19 mouse cellular contexts compared by ENCODE assay signal in the genomic region with DNA sequence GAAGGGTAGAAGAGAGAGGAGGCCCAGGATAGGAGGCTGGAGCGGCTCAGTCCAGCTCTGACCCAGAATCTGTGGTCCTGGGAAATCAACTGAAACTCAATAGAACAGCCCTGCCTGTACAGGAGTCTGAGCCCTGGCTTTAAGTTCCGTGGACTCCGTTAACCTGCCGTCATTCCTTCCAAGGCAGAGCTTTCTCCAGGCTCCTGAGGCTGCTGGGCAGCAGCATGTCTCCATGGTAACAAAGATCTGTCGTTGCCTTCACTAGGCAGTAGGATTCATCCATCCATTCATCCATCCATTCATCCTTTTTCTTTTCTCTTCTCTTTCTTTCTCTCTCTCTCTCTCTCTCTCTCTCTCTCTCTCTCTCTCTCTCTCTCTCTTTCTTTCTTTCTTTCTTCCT. TPM values are rescaled to one million over a fixed set of nuclear protein-coding genes. Genes with fewer than 3 reads are reported as not detected.
DNase-seq lines count a peak whose midpoint lies in the region; ATAC-seq and TF ChIP-seq lines count a peak whose summit lies in the region.
"Had no signal": no experiment of that assay in that cellular context is flagged by ENCODE, and none has a peak within 500 bp of the region (broad histone marks: within the 10 kb centered on the region; RNA-seq: fewer than 3 reads in every experiment).

No protein-coding gene starts in this region.

- H3K27me3 ChIP-seq in intestine, embryonic 15.5 days (replicated peaks), result no peaks in the 10 kb centered on the region; the same call in 1 of the 2 replicates
- H3K27me3 ChIP-seq in intestine, postnatal 0 days (replicated peaks; ENCODE audit: control insufficient read depth, insufficient read depth, low read length), result no peaks in the 10 kb centered on the region
- no peaks in the 10 kb centered on the region; the same call in 1 of the 2 replicates for H3K27me3 ChIP-seq in midbrain, embryonic 10.5 days (ENCODE audit: low read depth, poor library complexity, severe bottlenecking)

- no peak overlapping the region for H3K9ac ChIP-seq in intestine, embryonic 15.5 days
- H3K9ac ChIP-seq in intestine, postnatal 0 days (ENCODE audit: low read depth, low read length), result no peak overlapping the region
- H3K9ac ChIP-seq: heart, embryonic 13.5 days; kidney, embryonic 15.5 days had no signal

- H3K4me1 ChIP-seq in intestine, embryonic 15.5 days (replicated peaks), result peaks cover 4% of the 10 kb centered on the region; the same call in 1 of the 2 replicates
- H3K4me1 ChIP-seq in intestine, postnatal 0 days (replicated peaks; ENCODE audit: control insufficient read depth, insufficient read depth, low read length), result no peaks in the 10 kb centered on the region
- peaks cover 62% of the 10 kb centered on the region for H3K4me1 ChIP-seq in midbrain, embryonic 10.5 days
- H3K4me1 ChIP-seq: heart, embryonic 13.5 days; kidney, embryonic 15.5 days had no signal

- no peaks in the 10 kb centered on the region for H3K36me3 ChIP-seq in intestine, embryonic 15.5 days
- no peaks in the 10 kb centered on the region for H3K36me3 ChIP-seq in intestine, postnatal 0 days (ENCODE audit: control insufficient read depth, insufficient read depth)
- H3K36me3 ChIP-seq in midbrain, embryonic 10.5 days, result no peaks in the 10 kb centered on the region
- H3K36me3 ChIP-seq: heart, embryonic 13.5 days; kidney, embryonic 15.5 days had no signal

- no peak overlapping the region for H3K4me2 ChIP-seq in intestine, embryonic 15.5 days (replicated peaks)
- H3K4me2 ChIP-seq in intestine, postnatal 0 days (replicated peaks; ENCODE audit: low read depth), result no peak overlapping the region
- H3K4me2 ChIP-seq: heart, embryonic 13.5 days; kidney, embryonic 15.5 days had no signal

- peak; percentile 34 for DNase-seq in embryo, embryonic 11 days
- DNase-seq in embryo, embryonic 10.5 days (ENCODE audit: low spot score), result no peak
- DNase-seq in midbrain, embryonic 10.5 days (ENCODE audit: low spot score), result no peak
- no peak for DNase-seq in liver
- no peak for DNase-seq in adrenal gland, postnatal 10 days
- DNase-seq in frontal cortex, adult 2 months (ENCODE audit: extremely low spot score in 1 of 2, low spot score in 1 of 2), result no peak
- DNase-seq: adrenal gland, postnatal 14 days; cerebellum, adult 18-20 months; cerebellum, postnatal 25 days; gastrocnemius, postnatal 10 days; thymus, postnatal 36 days had no signal

- peak; percentile 26; the same call in 1 of the 2 replicates for ATAC-seq in intestine, embryonic 15.5 days
- no peak for ATAC-seq in intestine, postnatal 0 days
- ATAC-seq: activated CD4-positive, CD25-positive, alpha-beta regulatory T cell, adult 4 months; inflammation-experienced regulatory T-cells, adult 6 months; lung, postnatal 0 days; Patski had no signal

- H3K4me3 ChIP-seq in intestine, embryonic 15.5 days (replicated peaks), result no peak overlapping the region
- no peak overlapping the region for H3K4me3 ChIP-seq in intestine, postnatal 0 days (ENCODE audit: low read depth, low read length)
- H3K4me3 ChIP-seq in midbrain, embryonic 10.5 days, result no peak overlapping the region
- H3K4me3 ChIP-seq: heart, embryonic 13.5 days; kidney, embryonic 15.5 days had no signal

- no peak for TF ChIP-seq CTCF in intestine, postnatal 0 days (IDR thresholded peaks at IDR 0.05; ENCODE audit: low read depth)

- no peaks in the 10 kb centered on the region for H3K9me3 ChIP-seq in intestine, embryonic 15.5 days
- no peaks in the 10 kb centered on the region for H3K9me3 ChIP-seq in intestine, postnatal 0 days (ENCODE audit: control insufficient read depth)
- H3K9me3 ChIP-seq in midbrain, embryonic 10.5 days (replicated peaks), result no peaks in the 10 kb centered on the region
- H3K9me3 ChIP-seq: heart, embryonic 13.5 days; kidney, embryonic 15.5 days had no signal

- 34% methylated on average over 5 of the region's 5 CpGs for WGBS in intestine, embryonic 15.5 days
- 32% methylated on average over 5 of the region's 5 CpGs for WGBS in intestine, postnatal 0 days
- WGBS in midbrain, embryonic 10.5 days, result 50% methylated on average over 5 of the region's 5 CpGs

- H3K27ac ChIP-seq in intestine, embryonic 15.5 days, result no peak overlapping the region
- no peak overlapping the region for H3K27ac ChIP-seq in intestine, postnatal 0 days (ENCODE audit: low read depth, low read length)
- H3K27ac ChIP-seq in midbrain, embryonic 10.5 days (replicated peaks), result peak overlapping the region; percentile 74
- H3K27ac ChIP-seq: heart, embryonic 13.5 days; kidney, embryonic 15.5 days had no signal

RNA-seq across cellular contexts. Expression of gene Rspo1, which starts 15.6 kb away (rescaled TPM):
- 8.2 and 8.9 TPM in 2 replicates for polyA plus RNA-seq in intestine, embryonic 15.5 days (2015; fragmentation: Nextera tagmentation; extraction: Ambion mirVana)
- 5.5 and 5.7 TPM in 2 replicates for polyA plus RNA-seq in intestine, postnatal 0 days (2015; fragmentation: Nextera tagmentation; extraction: Ambion mirVana)
- polyA plus RNA-seq in midbrain, embryonic 10.5 days (2016; fragmentation: Nextera tagmentation; extraction: Ambion mirVana), result 11.0 and 16.4 TPM in 2 replicates
- 1 to 10 TPM; 5.2 to 6.0 TPM for total RNA-seq in adrenal gland, postnatal 10 days (2021)
- 3.6 and 8.3 TPM in 2 replicates for polyA plus RNA-seq in frontal cortex, adult 2 months (2012; rRNA removed)
- polyA plus RNA-seq: activated CD4-positive, CD25-positive, alpha-beta regulatory T cell, adult 4 months; inflammation-experienced regulatory T-cells, adult 6 months; Patski had no signal

RNA-seq across cellular contexts. Expression of gene Cdca8, which starts 31.6 kb away (rescaled TPM):
- polyA plus RNA-seq in intestine, embryonic 15.5 days (2015; fragmentation: Nextera tagmentation; extraction: Ambion mirVana), result 125 and 128 TPM in 2 replicates
- polyA plus RNA-seq in intestine, postnatal 0 days (2015; fragmentation: Nextera tagmentation; extraction: Ambion mirVana), result 26.3 and 28.1 TPM in 2 replicates
- 271 and 298 TPM in 2 replicates for polyA plus RNA-seq in midbrain, embryonic 10.5 days (2016; fragmentation: Nextera tagmentation; extraction: Ambion mirVana)
- 10 to 100 TPM; 18.6 to 19.2 TPM for total RNA-seq in adrenal gland, postnatal 10 days (2021)
- polyA plus RNA-seq in frontal cortex, adult 2 months (2012; rRNA removed), result 2.0 and 2.6 TPM in 2 replicates

RNA-seq across cellular contexts. Expression of gene 9930104L06Rik, which starts 33.8 kb away (rescaled TPM):
- 10.1 and 10.7 TPM in 2 replicates for polyA plus RNA-seq in intestine, embryonic 15.5 days (2015; fragmentation: Nextera tagmentation; extraction: Ambion mirVana)
- 4.3 and 4.7 TPM in 2 replicates for polyA plus RNA-seq in intestine, postnatal 0 days (2015; fragmentation: Nextera tagmentation; extraction: Ambion mirVana)
- 17.4 and 18.9 TPM in 2 replicates for polyA plus RNA-seq in midbrain, embryonic 10.5 days (2016; fragmentation: Nextera tagmentation; extraction: Ambion mirVana)
- 10 to 100 TPM in 1 of 2 experiments, 1 to 10 TPM in 1; 9.6 to 11.1 TPM for total RNA-seq in adrenal gland, postnatal 10 days (2021)
- polyA plus RNA-seq in frontal cortex, adult 2 months (2012; rRNA removed), result 20.9 and 21.3 TPM in 2 replicates

RNA-seq across cellular contexts. Expression of gene Gnl2, which starts 45.7 kb away (rescaled TPM):
- polyA plus RNA-seq in intestine, embryonic 15.5 days (2015; fragmentation: Nextera tagmentation; extraction: Ambion mirVana), result 69.3 and 73.1 TPM in 2 replicates
- polyA plus RNA-seq in intestine, postnatal 0 days (2015; fragmentation: Nextera tagmentation; extraction: Ambion mirVana), result 28.6 and 30.9 TPM in 2 replicates
- 92.1 TPM in 2 replicates for polyA plus RNA-seq in midbrain, embryonic 10.5 days (2016; fragmentation: Nextera tagmentation; extraction: Ambion mirVana)
- 10 to 100 TPM; 51.9 to 55.5 TPM for total RNA-seq in adrenal gland, postnatal 10 days (2021)
- 115 and 127 TPM in 2 replicates for polyA plus RNA-seq in frontal cortex, adult 2 months (2012; rRNA removed)
